Mouse (Mus musculus): ENCODE data around the gene Srek1. TPM values are rescaled to one million over a fixed set of nuclear protein-coding genes. Genes with fewer than 3 reads are reported as not detected.
A peak's percentile ranks its signal among the peaks of the same experiment; 100 is the strongest.

Gene Srek1
- polyA plus RNA-seq, 1 experiment from 2014 or later, result 107 TPM

GRCm38 (mm10) chr13:103710359-103710781 is 64.0 kb downstream of the Srek1 start:
- Histone ChIP-seq H3K4me2 (replicated peaks) (no peak overlapping the region), H3K27ac (no peak overlapping the region; the same call in 1 of the 2 replicates), H3K4me3 (no peak overlapping the region), H3K9ac (no peak overlapping the region), H3K27me3 (no peaks in the 10 kb centered on the region), H3K9me3 (no peaks in the 10 kb centered on the region), H3K4me1 (peaks cover 11% of the 10 kb centered on the region; the same call in 1 of the 2 replicates), H3K36me3 (no peaks in the 10 kb centered on the region)
- no peak for ATAC-seq (ENCODE audit: low FRiP score, low read depth)
- WGBS, result 51% methylated on average over 7 of the region's 7 CpGs

GRCm38 (mm10) chr13:103705436-103705978 is 68.9 kb downstream of the Srek1 start:
- no peaks in the 10 kb centered on the region for H3K36me3 ChIP-seq
- no peak overlapping the region for H3K4me3 ChIP-seq
- WGBS, result 70% methylated on average over 6 of the region's 6 CpGs
- no peak overlapping the region for H3K4me2 ChIP-seq (replicated peaks)
- H3K9me3 ChIP-seq, result no peaks in the 10 kb centered on the region
- no peak overlapping the region for H3K27ac ChIP-seq
- peaks cover 19% of the 10 kb centered on the region; the same call in 1 of the 2 replicates for H3K4me1 ChIP-seq
- no peak overlapping the region for H3K9ac ChIP-seq
- no peaks in the 10 kb centered on the region for H3K27me3 ChIP-seq
- ATAC-seq (ENCODE audit: low FRiP score, low read depth), result no peak

DNA sequence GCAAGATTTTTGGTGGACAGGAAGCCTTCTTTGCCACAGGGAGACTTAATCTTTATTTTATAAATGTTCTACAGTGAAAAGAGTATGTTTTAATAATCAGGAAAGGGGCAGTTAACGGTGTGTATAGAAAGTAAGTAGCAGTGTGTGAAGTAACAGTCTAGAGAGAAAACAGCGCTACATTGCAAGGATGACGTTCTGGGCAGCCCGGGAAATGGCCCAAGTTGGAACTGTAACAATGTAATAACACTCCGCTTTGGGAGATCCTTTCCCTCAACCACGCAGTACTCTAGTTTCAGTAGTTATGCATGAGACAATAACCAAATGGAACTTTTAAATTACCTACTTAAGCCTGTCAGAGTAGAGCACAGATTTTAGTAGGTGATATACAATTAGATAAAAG is 70.6 kb downstream of the Srek1 start:
- H3K36me3 ChIP-seq, result no peaks in the 10 kb centered on the region
- H3K4me3 ChIP-seq, result no peak overlapping the region
- peak overlapping the region; percentile 33 for H3K4me2 ChIP-seq (replicated peaks)
- H3K27ac ChIP-seq, result peak overlapping the region; percentile 22; the same call in 1 of the 2 replicates
- ATAC-seq (ENCODE audit: low FRiP score, low read depth), result peak; percentile 74
- H3K4me1 ChIP-seq, result peaks cover 13% of the 10 kb centered on the region; the same call in 1 of the 2 replicates
- no peaks in the 10 kb centered on the region for H3K27me3 ChIP-seq
- no peaks in the 10 kb centered on the region for H3K9me3 ChIP-seq
- 36% methylated on average over 6 of the region's 6 CpGs for WGBS
- no peak overlapping the region for H3K9ac ChIP-seq

GRCm38 (mm10) chr13:103703386-103703785 is 71.0 kb downstream of the Srek1 start:
- Histone ChIP-seq H3K4me1 (peaks cover 13% of the 10 kb centered on the region; the same call in 1 of the 2 replicates), H3K27ac (peak overlapping the region; percentile 22; the same call in 1 of the 2 replicates), H3K9ac (no peak overlapping the region), H3K4me3 (no peak overlapping the region), H3K27me3 (no peaks in the 10 kb centered on the region), H3K36me3 (no peaks in the 10 kb centered on the region), H3K4me2 (replicated peaks) (peak overlapping the region; percentile 33), H3K9me3 (no peaks in the 10 kb centered on the region)
- peak; percentile 91 for ATAC-seq (ENCODE audit: low FRiP score, low read depth)
- 39% methylated on average over 7 of the region's 7 CpGs for WGBS

- no peak for ATAC-seq (ENCODE audit: low FRiP score, low read depth)
- Histone ChIP-seq H3K9me3 (no peaks in the 10 kb centered on the region), H3K36me3 (no peaks in the 10 kb centered on the region), H3K27me3 (no peaks in the 10 kb centered on the region), H3K4me2 (replicated peaks) (no peak overlapping the region), H3K27ac (no peak overlapping the region), H3K9ac (no peak overlapping the region), H3K4me1 (peaks cover 13% of the 10 kb centered on the region; the same call in 1 of the 2 replicates), H3K4me3 (no peak overlapping the region)
- WGBS, result 79% methylated on average over 3 of the region's 3 CpGs
Measured at GRCm38 (mm10) chr13:103702266-103702665, 72.1 kb downstream of the Srek1 start.

- 75% methylated on average over 2 of the region's 2 CpGs for WGBS
- no peak for ATAC-seq (ENCODE audit: low FRiP score, low read depth)
Measured at GRCm38 (mm10) chr13:103700752-103701151, 73.7 kb downstream of the Srek1 start.

DNA sequence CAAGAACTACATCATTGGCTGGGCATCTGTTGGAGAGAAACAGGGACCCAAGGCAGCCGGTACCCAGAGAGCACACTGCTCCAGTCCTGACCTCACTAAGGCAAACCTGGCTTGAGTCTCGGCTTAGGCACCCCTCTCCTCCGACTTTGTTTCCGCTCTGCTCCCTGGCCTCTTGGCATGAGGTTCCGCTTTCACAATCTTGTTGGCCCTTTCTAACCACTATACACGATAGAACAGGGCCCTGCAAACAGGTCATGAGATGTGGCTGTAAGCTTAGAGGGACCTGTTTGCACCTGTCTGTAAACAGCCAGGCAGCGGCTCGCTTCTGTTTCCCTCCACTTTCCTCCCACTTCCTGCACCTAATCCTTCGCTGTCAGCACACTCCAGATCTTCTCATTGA is 76.4 kb downstream of the Srek1 start:
- Histone ChIP-seq H3K27me3 (no peaks in the 10 kb centered on the region), H3K4me2 (replicated peaks) (no peak overlapping the region), H3K36me3 (no peaks in the 10 kb centered on the region), H3K9me3 (no peaks in the 10 kb centered on the region), H3K9ac (no peak overlapping the region), H3K4me3 (no peak overlapping the region), H3K27ac (no peak overlapping the region), H3K4me1 (peaks cover under 1% of the 10 kb centered on the region; the same call in 1 of the 2 replicates)
- 65% methylated on average over 9 of the region's 9 CpGs for WGBS
- ATAC-seq (ENCODE audit: low FRiP score, low read depth), result no peak

More at GRCm38 (mm10) chr13:103700752-103701151, 73.7 kb downstream of the Srek1 start:
- Histone ChIP-seq H3K4me1 (peaks cover 13% of the 10 kb centered on the region; the same call in 1 of the 2 replicates), H3K27ac (no peak overlapping the region), H3K36me3 (no peaks in the 10 kb centered on the region), H3K9ac (no peak overlapping the region), H3K27me3 (no peaks in the 10 kb centered on the region), H3K4me3 (no peak overlapping the region), H3K4me2 (replicated peaks) (no peak overlapping the region), H3K9me3 (no peaks in the 10 kb centered on the region)

GRCm38 (mm10) chr13:103696164-103696563 is 78.2 kb downstream of the Srek1 start:
- Histone ChIP-seq H3K9ac (no peak overlapping the region), H3K36me3 (no peaks in the 10 kb centered on the region), H3K4me1 (no peaks in the 10 kb centered on the region), H3K4me2 (replicated peaks) (no peak overlapping the region), H3K9me3 (no peaks in the 10 kb centered on the region), H3K27ac (no peak overlapping the region), H3K4me3 (no peak overlapping the region), H3K27me3 (no peaks in the 10 kb centered on the region)
- no peak for ATAC-seq (ENCODE audit: low FRiP score, low read depth)
- 52% methylated on average over 9 of the region's 9 CpGs for WGBS

DNA sequence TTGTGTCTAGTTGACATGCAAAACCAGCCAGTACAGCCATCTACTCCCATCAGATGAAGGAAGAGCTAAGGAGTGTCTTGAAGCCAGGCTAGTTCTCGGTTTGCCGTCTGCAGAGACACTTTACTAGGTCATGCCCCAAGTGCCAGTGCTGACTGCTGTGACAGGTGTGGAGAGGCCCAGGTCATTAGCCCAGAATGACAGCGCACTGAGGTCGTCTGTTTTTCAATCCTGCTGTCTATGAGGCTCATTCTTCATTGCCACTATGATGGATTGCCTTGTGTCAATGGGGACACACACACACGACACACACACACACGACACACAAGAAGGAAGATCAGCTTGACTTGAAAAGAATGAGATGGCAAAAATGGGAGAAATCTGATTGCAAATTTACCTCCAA is 79.0 kb downstream of the Srek1 start:
- 71% methylated on average over 6 of the region's 6 CpGs for WGBS
- H3K27me3 ChIP-seq, result no peaks in the 10 kb centered on the region
- no peaks in the 10 kb centered on the region for H3K36me3 ChIP-seq
- H3K9me3 ChIP-seq, result no peaks in the 10 kb centered on the region
- no peak overlapping the region for H3K4me3 ChIP-seq
- no peak for ATAC-seq (ENCODE audit: low FRiP score, low read depth)
- no peak overlapping the region for H3K9ac ChIP-seq
- H3K4me2 ChIP-seq (replicated peaks), result no peak overlapping the region
- no peak overlapping the region for H3K27ac ChIP-seq
- H3K4me1 ChIP-seq, result no peaks in the 10 kb centered on the region

Other genes with a start within 250 kb of the Srek1 start
- gene Erbin, start 145.9 kb upstream of the Srek1 start, polyA plus RNA-seq (2015; fragmentation: Nextera tagmentation; extraction: Ambion mirVana), result 21.8 TPM in 2 replicates